Mouse (Mus musculus) inflammation-experienced regulatory T-cells, adult 16 weeks (primary cell): ENCODE measurements around the gene Olfr638. TPM values are rescaled to one million over a fixed set of nuclear protein-coding genes. Genes with fewer than 3 reads are reported as not detected.

Experiments
- polyA plus RNA-seq: library from polyadenylated mRNA; unstranded; fragments of 100-300 nt; shearing (Covaris generic); gene quantifications from one replicate; pipeline ENCODE4 v1.2.1, GENCODE M21; 2017

Gene Olfr638
- polyA plus RNA-seq: not detected

GRCm38 (mm10) chr7:103998446-103998845 lies at the start of gene Olfr638:
TSS of gene Olfr638 (plus strand) at chr7:103998746.

GRCm38 (mm10) chr7:103970852-103971251 lies 27.7 kb upstream of the Olfr638 start, which contains the start of gene Olfr635:
TSS of gene Olfr635 (plus strand) at chr7:103971152.

GRCm38 (mm10) chr7:104017203-104017602 lies 18.7 kb downstream of the Olfr638 start, which contains the start of gene Olfr639:
TSS of gene Olfr639 (minus strand) at chr7:104017303.

GRCm38 (mm10) chr7:104025473-104025872 lies 26.9 kb downstream of the Olfr638 start, which contains the start of gene Olfr640:
TSS of gene Olfr640 (minus strand) at chr7:104025573.

GRCm38 (mm10) chr7:104035145-104035544 lies 36.6 kb downstream of the Olfr638 start, which contains the start of gene Olfr641:
TSS of gene Olfr641 (plus strand) at chr7:104035445.

GRCm38 (mm10) chr7:104052566-104052965 lies 54.0 kb downstream of the Olfr638 start, which contains the start of gene Olfr642:
TSS of gene Olfr642 (minus strand) at chr7:104052666.

Other genes with a start within 250 kb of the Olfr638 start
- not detected for gene Olfr630, start 241.4 kb upstream of the Olfr638 start, polyA plus RNA-seq
- not detected for gene Olfr69, start 227.2 kb upstream of the Olfr638 start, polyA plus RNA-seq
- not detected for gene Olfr68, start 219.0 kb upstream of the Olfr638 start, polyA plus RNA-seq
- not detected for gene Olfr67, start 206.9 kb upstream of the Olfr638 start, polyA plus RNA-seq
- gene Hbb-bt, start 184.8 kb upstream of the Olfr638 start, polyA plus RNA-seq: 122 TPM
- gene Hbb-bs, start 170.7 kb upstream of the Olfr638 start, polyA plus RNA-seq: 599 TPM
- gene Hbb-bh2, start 158.2 kb upstream of the Olfr638 start, polyA plus RNA-seq: not detected
- not detected for gene Hbb-bh1, start 155.6 kb upstream of the Olfr638 start, polyA plus RNA-seq
- not detected for gene Hbb-y, start 145.5 kb upstream of the Olfr638 start, polyA plus RNA-seq
- not detected for gene Olfr66, start 112.5 kb upstream of the Olfr638 start, polyA plus RNA-seq
- gene Olfr64, start 104.3 kb upstream of the Olfr638 start, polyA plus RNA-seq: not detected
- gene Olfr65, start 95.3 kb upstream of the Olfr638 start, polyA plus RNA-seq: not detected
- gene Olfr631, start 69.9 kb upstream of the Olfr638 start, polyA plus RNA-seq: not detected
- not detected for gene Olfr632, start 64.4 kb upstream of the Olfr638 start, polyA plus RNA-seq
- gene Olfr633, start 54.3 kb upstream of the Olfr638 start, polyA plus RNA-seq: not detected
- 0.04 TPM for gene Olfr635, start 27.6 kb upstream of the Olfr638 start, polyA plus RNA-seq
- not detected for gene Olfr639, start 18.6 kb downstream of the Olfr638 start, polyA plus RNA-seq
- not detected for gene Olfr640, start 26.8 kb downstream of the Olfr638 start, polyA plus RNA-seq
- not detected for gene Olfr641, start 36.7 kb downstream of the Olfr638 start, polyA plus RNA-seq
- not detected for gene Olfr642, start 53.9 kb downstream of the Olfr638 start, polyA plus RNA-seq
- 0.12 TPM for gene 4930516K23Rik, start 62.7 kb downstream of the Olfr638 start, polyA plus RNA-seq
- not detected for gene Olfr644, start 73.1 kb downstream of the Olfr638 start, polyA plus RNA-seq
- not detected for gene Olfr645, start 86.7 kb downstream of the Olfr638 start, polyA plus RNA-seq
- gene Olfr646, start 106.1 kb downstream of the Olfr638 start, polyA plus RNA-seq: not detected
- gene Ubqln5, start 131.1 kb downstream of the Olfr638 start, polyA plus RNA-seq: not detected
- gene Olfr643, start 138.7 kb downstream of the Olfr638 start, polyA plus RNA-seq: not detected
- gene Ubqln3, start 144.5 kb downstream of the Olfr638 start, polyA plus RNA-seq: not detected
- gene Ubqlnl, start 151.8 kb downstream of the Olfr638 start, polyA plus RNA-seq: not detected
- not detected for gene Olfm5, start 166.1 kb downstream of the Olfr638 start, polyA plus RNA-seq
- gene Olfr648, start 184.6 kb downstream of the Olfr638 start, polyA plus RNA-seq: 0.17 TPM
- not detected for gene Olfr649, start 197.2 kb downstream of the Olfr638 start, polyA plus RNA-seq
- gene Trim6, start 220.0 kb downstream of the Olfr638 start, polyA plus RNA-seq: 1.5 TPM
- 56.3 TPM for gene Trim34a, start 245.7 kb downstream of the Olfr638 start, polyA plus RNA-seq